Comparison of ENCODE assay signal across 14 mouse cellular contexts in genomic region chr13:81663566-81664330, GRCm38 (mm10). TPM values are rescaled to one million over a fixed set of nuclear protein-coding genes. Genes with fewer than 3 reads are reported as not detected.
DNase-seq lines count a peak whose midpoint lies in the region; ATAC-seq lines count a peak whose summit lies in the region.
"Had no signal": no experiment of that assay in that cellular context is flagged by ENCODE, and none has a peak within 500 bp of the region (broad histone marks: within the 10 kb centered on the region; RNA-seq: fewer than 3 reads in every experiment).

No protein-coding gene starts in this region.

- no peaks in the 10 kb centered on the region for H3K27me3 ChIP-seq in kidney, embryonic 16.5 days (ENCODE audit: insufficient read depth, low read length)
- no peaks in the 10 kb centered on the region for H3K27me3 ChIP-seq in liver, embryonic 12.5 days (replicated peaks)
- H3K27me3 ChIP-seq: CH12.LX had no signal

- intact Hi-C loops in heart, postnatal 10 days (cut with DNase I), result no loop called here

- H3K4me3 ChIP-seq in kidney, embryonic 16.5 days (ENCODE audit: low read length), result no peak overlapping the region
- no peak overlapping the region for H3K4me3 ChIP-seq in liver, embryonic 12.5 days

- H3K4me2 ChIP-seq in kidney, embryonic 16.5 days (replicated peaks; ENCODE audit: low read depth, low read length), result no peak overlapping the region
- H3K4me2 ChIP-seq in liver, embryonic 12.5 days, result peak overlapping the region; percentile 46

- peaks cover 4% of the 10 kb centered on the region for H3K4me1 ChIP-seq in kidney, embryonic 16.5 days (ENCODE audit: insufficient read depth, low read length)
- peaks cover 44% of the 10 kb centered on the region for H3K4me1 ChIP-seq in liver, embryonic 12.5 days

- peaks cover 28% of the 10 kb centered on the region; the same call in 1 of the 2 replicates for H3K36me3 ChIP-seq in kidney, embryonic 16.5 days (ENCODE audit: insufficient read depth, low read length)
- peaks cover 60% of the 10 kb centered on the region for H3K36me3 ChIP-seq in liver, embryonic 12.5 days

- no peak overlapping the region for H3K9ac ChIP-seq in kidney, embryonic 16.5 days (replicated peaks; ENCODE audit: low read length)
- peak overlapping the region; percentile 53; the same call in 1 of the 2 replicates for H3K9ac ChIP-seq in liver, embryonic 12.5 days

- ATAC-seq in kidney, embryonic 16.5 days (ENCODE audit: low FRiP score, low TSS enrichment), result 0 out of 2 replicates have a peak, but pooled peaks have one; percentile 12
- peak; percentile 98 for ATAC-seq in liver, embryonic 12.5 days

- no peaks in the 10 kb centered on the region for H3K9me3 ChIP-seq in kidney, embryonic 16.5 days (ENCODE audit: low read length)
- H3K9me3 ChIP-seq in liver, embryonic 12.5 days (replicated peaks), result no peaks in the 10 kb centered on the region

- H3K27ac ChIP-seq in kidney, embryonic 16.5 days (ENCODE audit: low read length), result no peak overlapping the region
- H3K27ac ChIP-seq in liver, embryonic 12.5 days, result peak overlapping the region; percentile 78
- H3K27ac ChIP-seq: macrophage had no signal

- no peak for DNase-seq in kidney, postnatal 25 days
- peak; percentile 39 for DNase-seq in cerebellum, adult 11-12 months
- DNase-seq in cerebellum, postnatal 25 days, result peak; percentile 47 to 50
- DNase-seq in spleen, postnatal 36 days (ENCODE audit: low spot score in 2 of 2), result no peak
- no peak for DNase-seq in yolk sac, embryonic 10.5 days (ENCODE audit: low spot score)
- no peak for DNase-seq in heart, postnatal 10 days
- DNase-seq: heart, postnatal 36 days; kidney, postnatal 4 days; right cerebral cortex, postnatal 4 days; thymus, adult 18-20 months had no signal

- WGBS in kidney, embryonic 16.5 days, result 88% methylated on average over 12 of the region's 12 CpGs
- 72% methylated on average over 12 of the region's 12 CpGs for WGBS in liver, embryonic 12.5 days (ENCODE audit: insufficient replicate concordance)

RNA-seq across cellular contexts. Expression of gene Lysmd3, which starts 6.3 kb away (rescaled TPM):
- polyA plus RNA-seq in kidney, embryonic 16.5 days (2015; fragmentation: Nextera tagmentation; extraction: Ambion mirVana), result 23.7 and 26.0 TPM in 2 replicates
- 17.7 and 19.5 TPM in 2 replicates for polyA plus RNA-seq in liver, embryonic 12.5 days (2016; fragmentation: Nextera tagmentation; extraction: Ambion mirVana)
- 10 to 100 TPM; 13.2 to 14.0 TPM for total RNA-seq in heart, postnatal 10 days (2021)

RNA-seq across cellular contexts. Expression of gene Adgrv1, which starts 30.8 kb away (rescaled TPM):
- 4.3 and 4.5 TPM in 2 replicates for polyA plus RNA-seq in kidney, embryonic 16.5 days (2015; fragmentation: Nextera tagmentation; extraction: Ambion mirVana)
- polyA plus RNA-seq in liver, embryonic 12.5 days (2016; fragmentation: Nextera tagmentation; extraction: Ambion mirVana), result 0.30 and 0.31 TPM in 2 replicates
- total RNA-seq in heart, postnatal 10 days (2021), result under 1 TPM; 0.74 to 0.96 TPM
- polyA plus RNA-seq: macrophage had no signal

RNA-seq across cellular contexts. Expression of gene Polr3g, which starts 47.1 kb away (rescaled TPM):
- 10.9 and 11.9 TPM in 2 replicates for polyA plus RNA-seq in kidney, embryonic 16.5 days (2015; fragmentation: Nextera tagmentation; extraction: Ambion mirVana)
- polyA plus RNA-seq in liver, embryonic 12.5 days (2016; fragmentation: Nextera tagmentation; extraction: Ambion mirVana), result 16.9 and 19.1 TPM in 2 replicates
- 1 to 10 TPM; 1.8 to 3.5 TPM for total RNA-seq in heart, postnatal 10 days (2021)

RNA-seq across cellular contexts. Expression of gene Mblac2, which starts 47.4 kb away (rescaled TPM):
- 8.9 and 9.5 TPM in 2 replicates for polyA plus RNA-seq in kidney, embryonic 16.5 days (2015; fragmentation: Nextera tagmentation; extraction: Ambion mirVana)
- 2.8 and 3.0 TPM in 2 replicates for polyA plus RNA-seq in liver, embryonic 12.5 days (2016; fragmentation: Nextera tagmentation; extraction: Ambion mirVana)
- 1 to 10 TPM; 2.6 to 4.6 TPM for total RNA-seq in heart, postnatal 10 days (2021)

Comparison
In these comparisons a context has a peak if more than half of its experiments do, and no peak if none do; other contexts are left out.
1. DNase-seq: peak in cerebellum, adult 11-12 months (single experiment) and cerebellum, postnatal 25 days (2 of 2); none in kidney, postnatal 25 days (0 of 2), spleen, postnatal 36 days (0 of 2), yolk sac, embryonic 10.5 days (single experiment) and heart, postnatal 10 days (0 of 2).